Mouse (Mus musculus) CD4-positive, CD25-positive, alpha-beta regulatory T cell, adult 2 months (primary cell): ENCODE data around the gene Ankrd23.

ENCODE experiments used
- DNase-seq: peaks from one replicate; pipeline ENCODE4 v3.0.0-alpha.2; 2012; ENCODE audit warnings: low read depth, low spot score

Gene Ankrd23

GRCm38 (mm10) chr1:36563632-36564031 is 26.9 kb upstream of the Ankrd23 start:
- no peak for DNase-seq

DNA sequence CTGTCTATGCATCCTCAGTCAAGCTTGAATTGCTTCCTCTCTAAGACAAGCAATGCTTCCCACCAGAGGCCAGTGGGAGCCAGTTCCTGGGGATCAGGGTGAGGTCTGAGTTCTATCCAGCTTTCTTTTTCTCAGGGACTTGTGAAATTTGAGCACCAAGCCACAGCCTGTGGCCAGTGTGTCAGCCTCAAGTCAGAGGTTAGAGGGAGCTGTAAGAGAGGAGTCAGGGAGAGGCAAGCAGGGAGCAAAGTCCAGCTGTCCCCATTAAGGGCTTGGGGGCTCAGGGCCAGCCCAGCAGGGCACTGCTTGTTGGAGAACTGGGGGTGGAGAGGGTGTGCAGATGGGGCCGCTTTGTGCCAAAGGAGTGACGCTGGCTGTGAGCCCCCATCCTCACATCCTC is 26.5 kb upstream of the Ankrd23 start:
- no peak for DNase-seq

DNA sequence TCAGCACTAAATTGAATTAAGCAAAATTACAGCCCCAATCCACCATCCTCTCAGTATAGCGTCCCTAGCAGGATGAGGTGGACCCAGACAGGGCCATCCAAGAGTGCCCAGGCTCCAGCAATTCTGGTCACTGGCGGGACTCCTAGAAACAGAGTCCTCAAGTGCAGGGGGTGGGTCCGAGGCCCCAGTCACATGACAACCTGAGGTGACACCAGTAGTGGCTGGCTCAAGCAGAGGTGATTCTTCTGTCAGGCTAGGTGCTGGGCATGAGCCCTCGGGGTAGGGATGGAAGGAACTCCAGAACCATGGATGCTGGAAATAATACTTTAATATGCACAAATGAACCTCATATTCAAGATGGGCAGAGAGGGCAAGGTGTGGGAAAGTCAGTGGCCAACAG is 25.7 kb upstream of the Ankrd23 start:
- DNase-seq = no peak

DNA sequence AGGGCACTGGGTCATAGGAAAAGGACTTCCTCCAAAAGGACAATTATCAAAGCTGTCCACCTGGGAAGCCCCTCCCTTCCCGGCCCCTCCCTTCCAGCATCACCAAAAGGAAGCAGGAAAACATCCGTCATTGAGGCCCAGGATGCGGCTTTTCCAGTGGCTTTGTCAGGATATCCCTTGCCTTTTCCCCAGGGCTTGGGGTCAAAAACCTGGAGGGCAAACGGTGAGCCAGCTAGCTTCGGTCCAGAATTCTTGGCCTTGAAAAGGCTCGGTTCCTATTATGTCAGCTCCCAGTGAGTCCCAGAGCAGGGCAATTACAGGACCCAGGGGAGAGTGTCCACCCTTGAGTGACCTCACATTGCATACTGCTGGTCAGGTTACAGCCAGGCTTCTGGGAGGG is 24.2 kb upstream of the Ankrd23 start:
- no peak for DNase-seq

DNA sequence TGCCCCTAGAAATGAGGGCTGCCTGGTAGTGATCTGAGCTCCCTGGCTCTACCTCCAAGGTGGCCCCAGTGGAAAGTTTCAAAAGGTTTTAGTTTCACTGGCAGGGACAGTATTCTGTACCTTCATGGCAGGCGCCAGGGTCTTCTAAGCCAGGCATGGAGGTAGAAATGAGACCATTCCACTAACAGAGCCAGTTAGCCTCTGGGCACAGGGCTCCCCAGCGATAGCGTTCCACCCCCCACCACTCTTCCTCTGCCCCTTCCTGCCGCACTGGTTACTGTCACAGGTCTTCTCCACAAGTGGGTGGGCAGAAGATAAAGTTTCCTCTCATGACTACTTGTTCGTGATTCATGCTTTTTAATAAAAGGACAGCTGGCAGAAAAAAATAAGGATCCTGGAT is 23.2 kb upstream of the Ankrd23 start:
- DNase-seq = peak; percentile 18

DNA sequence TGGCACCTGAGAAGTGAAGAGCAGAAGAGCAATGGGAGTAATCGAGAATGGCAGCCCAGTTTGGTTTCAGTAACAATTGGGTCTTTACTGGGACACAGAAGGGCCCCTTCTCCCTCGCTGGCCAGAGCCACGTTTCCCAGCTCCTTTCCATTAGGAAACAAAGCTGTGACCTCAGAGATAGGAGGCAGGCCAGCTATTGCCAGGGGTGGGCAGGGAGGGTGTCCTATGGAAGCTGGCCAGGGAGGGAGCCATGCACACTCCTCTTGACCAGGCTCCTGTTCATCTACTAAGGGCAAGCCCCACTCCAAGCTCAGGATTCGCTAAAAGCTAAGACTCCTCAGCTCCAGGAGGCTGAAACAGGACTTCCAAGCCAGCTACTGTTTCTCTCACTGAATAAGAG is 22.6 kb upstream of the Ankrd23 start:
- no peak for DNase-seq

DNA sequence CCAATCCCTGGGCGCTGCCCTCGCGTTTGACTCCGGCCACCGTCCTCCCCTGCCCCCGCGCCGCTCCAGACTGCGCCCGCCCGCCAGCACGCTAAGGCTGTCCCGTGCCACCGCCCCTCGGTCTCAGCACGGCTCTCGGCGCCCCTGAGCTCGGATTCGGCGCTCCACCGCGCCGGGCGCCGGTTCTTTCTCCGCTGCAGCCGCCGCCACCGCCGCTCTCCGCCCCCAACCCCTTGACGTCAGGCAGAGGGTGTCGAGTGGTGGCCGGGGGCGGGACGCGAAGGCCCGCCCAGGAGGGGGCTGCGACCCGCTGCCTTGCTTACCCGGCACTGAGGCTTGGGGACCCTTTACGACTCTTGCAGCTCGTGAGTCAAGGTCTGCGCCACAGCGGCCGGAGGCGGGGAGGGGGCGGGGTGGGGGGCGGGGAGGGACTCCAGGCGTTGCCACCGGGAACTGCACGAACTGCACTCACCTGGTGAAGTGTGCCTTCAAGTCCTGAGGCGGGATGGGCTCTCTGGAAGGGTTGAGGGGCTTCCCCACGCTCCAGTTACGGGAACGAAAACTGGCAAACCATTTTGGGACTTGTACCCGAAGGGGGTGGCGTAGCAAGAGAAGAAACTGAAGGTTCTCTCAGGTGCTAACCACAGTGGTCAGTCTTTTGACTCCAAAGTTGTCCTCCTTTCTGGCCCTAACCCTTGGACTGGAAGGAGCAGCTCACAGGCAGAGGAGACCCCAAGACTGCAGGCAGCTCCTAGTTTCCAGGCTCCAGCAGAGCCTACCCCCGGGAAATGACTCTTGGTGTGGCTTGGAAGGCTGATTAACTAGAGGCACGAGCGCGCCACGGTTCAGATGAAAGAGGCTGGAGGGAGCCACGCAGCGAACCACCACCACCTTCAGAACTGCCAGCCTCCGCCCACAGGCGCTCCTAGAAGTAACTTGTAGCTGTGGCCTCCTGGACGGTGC is 21.6 kb upstream of the Ankrd23 start, which contains the start of gene Sema4c:
Gene Sema4c, minus strand, starts transcription at position 319 of the 963 bp plus-strand sequence.
- DNase-seq = peak; percentile 82

- DNase-seq = no peak
Observed at GRCm38 (mm10) chr1:36557457-36558011, 20.9 kb upstream of the Ankrd23 start.

DNA sequence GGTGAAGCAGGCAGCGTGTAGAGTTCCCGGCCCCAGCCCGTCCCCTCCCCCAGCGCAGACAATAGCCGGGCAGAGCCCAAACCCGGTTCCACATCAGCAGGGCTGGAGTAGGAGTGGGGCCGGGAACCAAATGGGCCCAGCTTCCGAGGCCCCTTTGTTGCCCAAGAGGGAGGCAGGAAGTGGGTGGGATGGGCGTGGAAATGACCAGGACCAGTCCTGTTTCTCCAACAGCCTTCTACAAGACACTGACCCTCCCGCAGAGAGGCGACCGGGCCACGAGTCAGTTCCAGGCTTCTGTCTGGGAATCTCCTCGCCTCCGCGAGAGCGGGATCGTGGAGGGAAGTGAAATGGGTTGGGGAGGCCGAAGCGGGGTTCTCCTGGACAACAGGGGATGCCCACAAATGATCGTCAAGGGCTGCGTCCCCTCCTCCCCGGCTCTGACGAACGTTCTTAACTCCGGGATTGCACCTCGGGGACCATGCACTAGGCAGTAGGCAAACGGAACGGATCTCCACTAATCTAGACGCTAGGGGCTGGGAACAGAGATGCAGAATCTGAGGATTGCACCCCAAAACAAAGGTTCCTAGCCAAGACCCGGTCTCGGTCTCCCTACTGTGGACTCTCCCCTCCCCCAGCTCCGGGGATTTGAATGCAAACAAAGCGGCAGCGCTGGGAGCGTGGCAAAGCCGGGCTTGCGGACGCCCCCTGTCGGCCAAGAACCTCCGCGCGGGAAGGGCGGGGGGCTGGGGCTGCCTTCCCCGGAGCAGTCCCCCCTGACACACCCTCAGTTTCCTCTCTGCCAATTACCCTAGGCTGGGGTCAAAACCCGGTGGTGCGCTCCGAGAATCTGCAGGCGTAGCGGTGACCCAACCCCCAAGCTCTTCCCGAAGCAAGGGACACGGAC is 20.1 kb upstream of the Ankrd23 start:
- peak; percentile 87 for DNase-seq

DNA sequence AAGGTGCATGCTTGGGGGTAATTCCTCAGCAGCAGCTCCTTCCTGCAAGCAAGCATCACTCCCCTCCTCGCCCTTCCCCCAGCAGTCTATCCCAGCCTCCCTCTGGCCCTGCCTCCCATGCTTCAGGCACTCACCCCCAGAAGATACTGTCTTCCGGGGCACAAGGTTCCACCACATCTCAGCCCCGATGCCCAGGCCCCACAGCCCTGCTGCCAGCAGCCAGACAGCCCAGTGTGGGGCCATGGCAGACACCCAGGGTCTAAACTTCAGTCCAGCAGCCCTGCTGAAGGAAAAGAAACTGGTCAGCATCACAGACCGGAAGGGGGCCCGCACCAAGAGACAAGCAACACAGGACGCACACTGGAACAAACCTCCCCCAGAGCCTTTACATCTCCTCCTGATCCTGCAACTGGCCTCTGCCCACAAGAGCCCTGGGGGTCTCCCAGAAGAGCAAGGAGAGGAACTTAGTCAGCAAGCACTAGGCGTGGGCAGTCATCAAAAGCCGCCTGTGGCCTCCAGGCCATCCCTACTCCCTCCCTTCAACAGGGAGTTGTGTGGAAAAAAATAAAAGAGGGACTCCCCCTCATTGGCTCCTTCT is 19.2 kb upstream of the Ankrd23 start:
- peak; percentile 23 for DNase-seq

DNA sequence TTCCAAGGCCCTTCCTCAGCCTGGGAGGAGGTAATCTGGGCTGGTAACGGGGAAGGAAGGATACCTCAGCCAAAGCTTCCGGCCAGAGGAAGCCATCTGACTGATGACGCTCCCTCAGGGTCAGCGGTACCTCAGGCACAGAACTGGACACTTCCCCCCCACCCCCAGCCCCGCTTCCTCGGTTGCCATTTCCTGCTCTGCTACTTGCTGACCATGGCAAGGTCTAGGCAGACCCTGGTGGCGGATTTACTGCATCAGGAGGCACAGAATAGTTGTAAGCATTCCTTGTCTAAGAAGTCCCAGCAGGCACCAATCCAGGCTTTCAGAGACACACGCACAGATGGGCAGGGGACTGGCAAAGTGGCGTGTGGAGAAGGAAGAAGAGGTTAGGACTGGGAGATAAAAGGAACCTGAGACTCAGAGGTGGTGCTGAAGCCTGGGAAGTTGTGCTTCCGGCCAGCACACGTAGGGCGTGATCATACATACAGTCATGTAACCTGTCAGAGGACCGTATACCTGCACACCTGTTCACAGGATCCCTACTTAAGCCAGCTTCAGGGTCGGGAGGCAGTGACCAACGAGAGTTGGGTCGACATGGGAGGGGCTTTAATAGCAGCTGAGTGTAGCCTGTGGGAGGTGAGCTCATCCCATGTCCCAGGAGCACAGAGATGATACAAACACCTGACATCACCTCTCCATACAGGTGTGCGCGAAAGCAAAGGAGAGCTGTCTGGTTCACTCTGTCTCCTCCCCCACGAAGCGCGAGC is 18.1 kb upstream of the Ankrd23 start:
- DNase-seq = no peak

DNA sequence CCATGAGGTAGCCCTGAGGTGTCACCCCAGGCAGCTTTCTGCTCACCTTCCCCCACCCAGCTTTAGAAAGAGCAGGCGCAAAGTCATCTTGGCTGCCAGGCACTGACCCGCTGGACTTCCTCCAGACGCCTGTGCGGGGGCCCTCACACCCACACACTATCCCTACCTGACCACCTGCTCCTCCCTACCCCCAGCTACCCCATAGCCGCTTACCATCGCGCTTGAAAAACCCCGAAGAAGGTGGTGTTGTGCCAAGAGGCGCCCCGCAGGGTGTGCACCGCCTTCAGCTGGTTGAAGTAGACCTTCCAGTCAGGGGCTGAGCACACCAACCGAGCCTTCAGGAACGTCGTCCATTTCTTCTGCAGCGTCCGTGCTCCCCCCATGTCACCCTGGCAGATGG is 15.8 kb upstream of the Ankrd23 start:
- no peak for DNase-seq

GRCm38 (mm10) chr1:36551904-36552303 is 15.2 kb upstream of the Ankrd23 start:
- DNase-seq = no peak

- DNase-seq = no peak
Observed at GRCm38 (mm10) chr1:36550075-36550863, 13.6 kb upstream of the Ankrd23 start.

- DNase-seq = no peak
Observed at GRCm38 (mm10) chr1:36549491-36549890, 12.8 kb upstream of the Ankrd23 start.

GRCm38 (mm10) chr1:36548771-36549170 is 12.1 kb upstream of the Ankrd23 start:
- DNase-seq = no peak

- no peak for DNase-seq
Observed at GRCm38 (mm10) chr1:36547981-36548598, 11.4 kb upstream of the Ankrd23 start.

DNA sequence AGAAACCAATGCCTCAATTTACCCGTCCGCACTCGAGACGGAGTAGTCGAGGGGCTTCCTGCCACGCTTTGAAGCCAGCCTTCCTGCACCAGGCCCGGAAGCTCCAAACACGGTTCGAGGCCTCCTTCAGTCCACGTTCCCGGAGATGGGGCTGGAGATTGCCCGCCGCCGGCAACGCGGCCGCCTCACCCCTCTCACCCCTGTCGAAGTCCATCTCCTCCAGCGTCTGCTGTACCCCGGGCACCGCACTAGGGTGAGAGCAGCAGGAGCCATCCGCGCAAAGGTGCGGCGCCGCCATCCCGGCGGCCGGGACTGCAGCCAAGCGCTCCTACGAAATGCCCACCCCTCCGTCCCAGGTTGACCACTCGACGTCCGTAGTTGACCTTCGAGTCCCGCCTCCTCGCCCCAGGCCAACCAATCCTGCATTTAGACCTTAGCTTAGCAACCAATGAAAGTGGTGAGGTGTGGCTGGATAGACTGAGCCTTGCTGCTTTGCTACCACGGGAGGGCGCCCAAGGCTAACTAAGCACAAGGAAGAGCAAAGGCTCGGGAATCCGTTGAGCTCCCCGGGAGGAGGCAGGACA is 10.3 kb upstream of the Ankrd23 start, which contains the start of gene Ankrd39:
Gene Ankrd39, minus strand, starts transcription at position 558 of the 584 bp plus-strand sequence.
- peak; percentile 97 for DNase-seq
